Mouse (Mus musculus) lung, embryonic 14.5 days (tissue): ENCODE data around the gene Hmgcs1. TPM values are rescaled to one million over a fixed set of nuclear protein-coding genes. Genes with fewer than 3 reads are reported as not detected.

Source experiments
- ATAC-seq: fragments of 200-750 bp; cut with Nextera tagmentation; 2 replicates; pipeline ENCODE4 v1.8.0; 2017; ENCODE audit warnings: mild to moderate bottlenecking, moderate TSS enrichment, moderate library complexity; ENCODE audit not compliant: insufficient read depth
- DNase-seq: peaks from one replicate; pipeline ENCODE4 v3.0.0-alpha.2; 2015
- H3K27ac ChIP-seq: fragments of 300-500 bp; sonication (generic); 2 replicates; pipeline ENCODE4 v1.5.1; 2014; ENCODE audit warnings: low read depth, mild to moderate bottlenecking, moderate library complexity
- H3K27me3 ChIP-seq: fragments of 300-500 bp; sonication (generic); 2 replicates; pipeline ENCODE4 v1.6.1; 2014; ENCODE audit warnings: low read length, control low read depth; ENCODE audit not compliant: insufficient read depth
- H3K36me3 ChIP-seq: fragments of 300-500 bp; sonication (generic); 2 replicates; pipeline ENCODE4 v1.6.1; 2014; ENCODE audit warnings: control low read depth; ENCODE audit not compliant: insufficient read depth
- H3K4me1 ChIP-seq: fragments of 300-500 bp; sonication (generic); 2 replicates; pipeline ENCODE4 v1.6.1; 2014; ENCODE audit warnings: antibody characterized with exemption, control low read depth; ENCODE audit not compliant: insufficient read depth
- H3K4me2 ChIP-seq: fragments of 300-500 bp; sonication (generic); 2 replicates; pipeline ENCODE4 v1.6.1; 2014; ENCODE audit warnings: mild to moderate bottlenecking
- H3K4me3 ChIP-seq: fragments of 300-500 bp; sonication (generic); 2 replicates; pipeline ENCODE4 v1.5.1; 2014; ENCODE audit warnings: low read depth, low read length
- H3K9ac ChIP-seq: fragments of 300-500 bp; sonication (generic); 2 replicates; pipeline ENCODE4 v1.6.1; 2014
- H3K9me3 ChIP-seq: fragments of 300-500 bp; sonication (generic); 2 replicates; pipeline ENCODE4 v1.6.1; 2016; ENCODE audit warnings: low read depth, low read length, control low read depth
- CTCF ChIP-seq: IDR thresholded peaks from 2 replicates; pipeline ENCODE4 v1.5.1; 2016; ENCODE audit warnings: antibody characterized with exemption, low read depth
- WGBS: fragments of 180-500 bp; shearing (Covaris S2); extraction: QIAGEN DNeasy Blood & Tissue Kit; methylation state at CpG from one replicate; pipeline ENCODE4 v1.1.7; 2014; 5-methylcytosine and 5-hydroxymethylcytosine counted together
- polyA plus RNA-seq: library from polyadenylated mRNA; unstranded; fragments of >200 nt; fragmentation: Nextera tagmentation; extraction: Ambion mirVana; gene quantifications from 2 replicates; pipeline ENCODE4 v1.2.1, GENCODE M21; 2014

Gene Hmgcs1
- polyA plus RNA-seq, 1 experiment from 2014 or later, result 126 TPM

GRCm38 (mm10) chr13:119746930-119747329 is 56.8 kb downstream of the Hmgcs1 start:
- no peak for DNase-seq
- Histone ChIP-seq H3K27me3 (no peaks in the 10 kb centered on the region), H3K27ac (no peak overlapping the region), H3K36me3 (no peaks in the 10 kb centered on the region), H3K4me1 (no peaks in the 10 kb centered on the region), H3K9me3 (no peaks in the 10 kb centered on the region), H3K4me2 (no peak overlapping the region), H3K4me3 (no peak overlapping the region), H3K9ac (no peak overlapping the region)
- WGBS, result 77% methylated on average over 4 of the region's 4 CpGs
- ATAC-seq, result no peak
- TF ChIP-seq CTCF, result no peak

GRCm38 (mm10) chr13:119753859-119754634 is 63.9 kb downstream of the Hmgcs1 start:
- DNase-seq, result peak; percentile 16
- peaks cover under 1% of the 10 kb centered on the region; the same call in 1 of the 2 replicates for H3K36me3 ChIP-seq
- H3K9me3 ChIP-seq, result no peaks in the 10 kb centered on the region
- H3K9ac ChIP-seq, result no peak overlapping the region
- H3K4me2 ChIP-seq, result no peak overlapping the region
- no peak overlapping the region for H3K27ac ChIP-seq
- no peak for TF ChIP-seq CTCF
- no peak for ATAC-seq
- H3K4me3 ChIP-seq, result no peak overlapping the region
- H3K27me3 ChIP-seq, result no peaks in the 10 kb centered on the region
- H3K4me1 ChIP-seq, result peaks cover 5% of the 10 kb centered on the region; the same call in 1 of the 2 replicates
- WGBS, result 61% methylated on average over 9 of the region's 9 CpGs

- WGBS, result 23% methylated on average over 3 of the region's 3 CpGs
- Histone ChIP-seq H3K4me1 (peaks cover 5% of the 10 kb centered on the region; the same call in 1 of the 2 replicates), H3K27ac (no peak overlapping the region), H3K9ac (no peak overlapping the region; the same call in 1 of the 2 replicates), H3K9me3 (no peaks in the 10 kb centered on the region), H3K4me2 (peak overlapping the region; percentile 89), H3K27me3 (no peaks in the 10 kb centered on the region), H3K36me3 (peaks cover 7% of the 10 kb centered on the region; the same call in 1 of the 2 replicates), H3K4me3 (peak overlapping the region; percentile 49)
- ATAC-seq (no peak), DNase-seq (no peak)
- TF ChIP-seq CTCF, result no peak
These were observed 64.4 kb downstream of the Hmgcs1 start for GRCm38 (mm10) chr13:119754635-119755020.

- H3K27ac ChIP-seq, result no peak overlapping the region
- TF ChIP-seq CTCF, result no peak
- peak overlapping the region; percentile 63 for H3K9ac ChIP-seq
- ATAC-seq, result peak; percentile 68
- no peaks in the 10 kb centered on the region for H3K9me3 ChIP-seq
- no peak for DNase-seq
- H3K27me3 ChIP-seq, result no peaks in the 10 kb centered on the region
- H3K4me3 ChIP-seq, result peak overlapping the region; percentile 49
- peaks cover 8% of the 10 kb centered on the region; the same call in 1 of the 2 replicates for H3K36me3 ChIP-seq
- peaks cover 5% of the 10 kb centered on the region; the same call in 1 of the 2 replicates for H3K4me1 ChIP-seq
- WGBS, result 2% methylated on average over 16 of the region's 16 CpGs
- H3K4me2 ChIP-seq, result peak overlapping the region; percentile 89
These were observed 65.0 kb downstream of the Hmgcs1 start for GRCm38 (mm10) chr13:119755141-119755547.

GRCm38 (mm10) chr13:119755681-119756471 is 65.7 kb downstream of the Hmgcs1 start, which contains the start of gene Nim1k:
Gene Nim1k (minus strand): TSS chr13:119755882.
- peak within 1 kb of the TSS; percentile 49 for H3K4me3 ChIP-seq
- H3K4me1 ChIP-seq, result peaks cover 5% of the 10 kb centered on the region; the same call in 1 of the 2 replicates
- WGBS, result 2% methylated on average over 43 of the region's 43 CpGs
- no peaks in the 10 kb centered on the region for H3K9me3 ChIP-seq
- H3K36me3 ChIP-seq, result peaks cover 8% of the 10 kb centered on the region; the same call in 1 of the 2 replicates
- H3K27me3 ChIP-seq, result no peaks in the 10 kb centered on the region
- no peak for TF ChIP-seq CTCF
- ATAC-seq (peak; percentile 98), DNase-seq (peak; percentile 89)
- peak within 1 kb of the TSS; percentile 89 for H3K4me2 ChIP-seq
- peak within 1 kb of the TSS; percentile 63 for H3K9ac ChIP-seq
- no peak within 1 kb of the TSS; the same call in 1 of the 2 replicates for H3K27ac ChIP-seq

GRCm38 (mm10) chr13:119756831-119757230 is 66.7 kb downstream of the Hmgcs1 start:
- DNase-seq, result peak; percentile 72
- no peak overlapping the region for H3K4me2 ChIP-seq
- no peak for TF ChIP-seq CTCF

More at GRCm38 (mm10) chr13:119756831-119757230, 66.7 kb downstream of the Hmgcs1 start:
- Histone ChIP-seq H3K4me3 (no peak overlapping the region), H3K27me3 (no peaks in the 10 kb centered on the region), H3K9ac (no peak overlapping the region), H3K36me3 (peaks cover 13% of the 10 kb centered on the region; the same call in 1 of the 2 replicates), H3K4me1 (peaks cover 5% of the 10 kb centered on the region; the same call in 1 of the 2 replicates), H3K9me3 (no peaks in the 10 kb centered on the region), H3K27ac (no peak overlapping the region)
- 21% methylated on average over 5 of the region's 5 CpGs for WGBS
- ATAC-seq, result no peak

Other genes with a start within 250 kb of the Hmgcs1 start
- gene 4833420G17Rik, start 227.6 kb upstream of the Hmgcs1 start, polyA plus RNA-seq, result 61.5 and 63.4 TPM in 2 replicates
- gene Tmem267, start 202.3 kb upstream of the Hmgcs1 start, polyA plus RNA-seq, result 1.5 and 2.0 TPM in 2 replicates
- 0.87 and 1.9 TPM in 2 replicates for gene 3110070M22Rik, start 202.0 kb upstream of the Hmgcs1 start, polyA plus RNA-seq
- 0.09 TPM in 1 of 2 replicates, not detected in the other for gene Ccl28, start 66.6 kb upstream of the Hmgcs1 start, polyA plus RNA-seq
- 0.91 and 0.93 TPM in 2 replicates for gene Nim1k, start 65.5 kb downstream of the Hmgcs1 start, polyA plus RNA-seq
- gene Zfp131, start 100.5 kb downstream of the Hmgcs1 start, polyA plus RNA-seq, result 43.8 and 46.4 TPM in 2 replicates
- not detected in 2 replicates for gene AF067063, start 139.8 kb downstream of the Hmgcs1 start, polyA plus RNA-seq
- not detected in 2 replicates for gene D13Ertd608e, start 145.6 kb downstream of the Hmgcs1 start, polyA plus RNA-seq
- gene Tcstv1, start 204.4 kb downstream of the Hmgcs1 start, polyA plus RNA-seq, result not detected in 2 replicates
- not detected in 2 replicates for gene Gm21761, start 238.9 kb downstream of the Hmgcs1 start, polyA plus RNA-seq